Mouse (Mus musculus): ENCODE data around the gene Actr10.

- TF ChIP-seq EP300 (IDR thresholded peaks at IDR 0.05; ENCODE audit: insufficient read depth, low read depth, low read length) (no peak), CTCF (IDR thresholded peaks at IDR 0.05; ENCODE audit: low read depth, low read length) (no peak), POLR2A (IDR thresholded peaks at IDR 0.05; ENCODE audit: insufficient read depth, low read length) (no peak)
Measured at GRCm38 (mm10) chr12:70999423-70999903, 61.8 kb downstream of the Actr10 start.
